Mouse (Mus musculus) regulatory T cell (primary cell): ENCODE results near the gene Pla2g4b.

ENCODE experiments used
- in situ Hi-C: fragments of 300-600 bp; cut with MboI, MseI; formaldehyde crosslinking; loops from one replicate; pipeline ENCODE4 v1.15.1; 2025; ENCODE audit warnings: high pct_unique_total_duplicates

Pla2g4b gene

DNA sequence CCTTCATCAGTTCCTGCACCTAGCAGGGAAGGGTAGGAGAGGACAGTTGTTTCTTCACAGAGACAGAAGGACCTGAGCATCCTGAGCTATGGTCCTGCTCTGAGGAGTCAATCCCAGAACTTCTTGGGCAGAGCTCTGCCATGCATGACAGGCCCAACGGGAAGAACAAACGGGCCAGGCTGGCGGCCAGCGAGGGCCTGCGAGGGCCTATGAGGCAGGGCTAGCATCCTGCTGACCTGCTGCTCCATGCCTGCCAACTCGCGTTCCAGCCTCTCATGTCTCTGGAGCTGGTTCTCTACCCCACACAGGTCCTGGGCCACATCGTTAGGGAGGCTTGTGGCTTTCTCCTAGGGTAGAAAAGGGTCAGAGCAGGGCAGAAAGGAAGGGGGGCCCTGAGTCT, 29.0 kb downstream of the Pla2g4b start:
- in situ Hi-C loops: no loop called here

GRCm38 (mm10) chr2:120064639-120065038, 31.4 kb downstream of the Pla2g4b start:
- in situ Hi-C loops: no loop called here

GRCm38 (mm10) chr2:120065243-120065642, 32.0 kb downstream of the Pla2g4b start:
- in situ Hi-C loops: no loop called here

DNA sequence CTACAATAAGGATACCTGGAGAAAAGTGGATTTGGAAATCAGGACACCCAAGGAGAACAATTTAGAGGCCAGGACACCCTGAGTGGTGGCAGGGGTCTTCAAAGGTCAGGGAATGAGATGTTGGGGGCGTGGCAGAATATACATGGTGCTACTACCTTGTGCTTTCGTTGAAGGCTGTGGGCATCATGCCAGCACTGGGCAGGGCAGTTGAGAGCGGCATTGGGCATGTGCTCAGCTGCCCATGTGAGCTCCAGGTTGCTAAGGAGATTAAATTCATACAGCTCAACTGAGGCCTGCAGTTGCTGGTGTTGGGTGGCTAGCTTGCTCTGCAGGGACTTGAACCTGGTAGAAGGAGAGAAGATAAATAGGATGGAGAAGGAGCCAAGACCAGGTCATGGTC, 33.0 kb downstream of the Pla2g4b start:
- in situ Hi-C loops: no loop called here

GRCm38 (mm10) chr2:120068555-120069465, 35.6 kb downstream of the Pla2g4b start:
- in situ Hi-C loops: no loop called here

- in situ Hi-C loops: no loop called here
Observed at GRCm38 (mm10) chr2:120069466-120069990, 36.3 kb downstream of the Pla2g4b start.

DNA sequence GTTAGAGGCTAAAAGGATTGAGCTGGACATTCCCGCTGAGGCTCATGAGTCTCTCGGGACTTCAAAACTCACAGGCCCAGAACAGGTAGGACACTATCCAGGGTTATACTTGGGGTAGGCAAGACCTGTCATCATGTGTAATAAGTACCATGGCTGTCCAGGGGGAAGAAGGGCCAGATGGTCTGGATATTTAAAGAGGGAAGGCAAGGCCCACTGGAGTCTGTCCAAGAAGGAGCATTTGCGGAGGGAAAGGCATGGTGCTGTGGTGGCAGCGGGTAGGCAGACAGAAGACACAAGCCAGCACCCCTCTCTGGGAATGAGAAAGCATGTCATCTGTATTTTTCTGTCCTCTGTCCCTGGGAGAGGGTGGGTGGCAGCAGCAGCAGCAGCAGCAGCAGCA, 40.9 kb downstream of the Pla2g4b start:
- in situ Hi-C loops: no loop called here

- in situ Hi-C loops: no loop called here
Observed at GRCm38 (mm10) chr2:120076076-120076705, 43.0 kb downstream of the Pla2g4b start.

DNA sequence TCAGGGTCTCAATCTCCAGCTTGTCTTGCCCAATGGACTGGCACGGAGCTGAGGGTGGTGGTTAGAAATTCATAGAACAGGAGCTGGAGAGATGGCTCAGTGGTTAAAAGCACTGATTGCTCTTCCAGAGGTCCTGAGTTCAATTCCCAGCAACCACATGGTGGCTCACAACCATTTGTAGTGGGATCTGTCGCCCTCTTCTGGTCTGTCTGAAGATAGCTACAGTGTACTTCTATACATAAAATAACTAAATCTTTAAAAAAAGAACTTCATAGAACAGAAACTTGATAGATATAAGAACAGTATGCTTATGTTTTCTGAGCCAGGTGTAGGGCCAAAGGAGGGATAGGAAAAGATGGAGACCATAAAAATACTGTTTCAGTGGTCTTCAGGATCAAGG, 49.2 kb downstream of the Pla2g4b start:
- in situ Hi-C loops: no loop called here

GRCm38 (mm10) chr2:120084593-120085361, 51.6 kb downstream of the Pla2g4b start:
- in situ Hi-C loops: no loop called here

GRCm38 (mm10) chr2:120086038-120086437, 52.8 kb downstream of the Pla2g4b start:
- in situ Hi-C loops: no loop called here

- in situ Hi-C loops: no loop called here
Observed at GRCm38 (mm10) chr2:120087391-120087790, 54.2 kb downstream of the Pla2g4b start.

- in situ Hi-C loops: no loop called here
Observed at GRCm38 (mm10) chr2:120087897-120088296, 54.7 kb downstream of the Pla2g4b start.

DNA sequence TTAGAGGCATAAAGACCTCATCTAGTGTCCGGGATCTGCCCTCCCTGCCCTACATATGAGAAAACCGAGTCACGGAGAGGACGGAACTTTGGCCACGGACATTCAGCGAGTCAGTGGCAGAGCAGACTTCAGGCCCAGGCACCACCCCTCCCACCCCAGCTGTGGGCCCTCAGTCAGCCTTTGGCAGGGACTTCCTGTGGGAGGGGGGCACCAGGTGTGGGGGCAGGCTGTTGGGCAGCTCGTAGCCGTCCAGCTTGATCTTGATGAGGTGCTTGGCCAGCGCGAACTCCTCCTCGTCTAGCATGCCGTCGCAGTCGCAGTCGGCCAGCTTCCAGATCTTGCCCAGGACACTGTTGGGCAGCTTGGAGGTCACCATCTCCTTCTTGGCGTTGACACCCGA, 57.8 kb downstream of the Pla2g4b start:
- in situ Hi-C loops: no loop called here
